Mouse (Mus musculus) limb, embryonic 14.5 days (tissue): ENCODE results near the gene Sim2. TPM values are rescaled to one million over a fixed set of nuclear protein-coding genes. Genes with fewer than 3 reads are reported as not detected.

ENCODE experiments used
- ATAC-seq: fragments of 200-750 bp; cut with Nextera tagmentation; 2 replicates; pipeline ENCODE4 v1.8.0; 2017; ENCODE audit warnings: low read depth, moderate number of reproducible peaks, moderate TSS enrichment; ENCODE audit not compliant: low FRiP score
- DNase-seq: peaks from one replicate; pipeline ENCODE4 v3.0.0-alpha.2; 2015; ENCODE audit warnings: low spot score
- H3K27ac ChIP-seq: fragments of 300-500 bp; sonication (generic); replicated peaks from 2 replicates; pipeline ENCODE4 v1.5.1; 2014; ENCODE audit warnings: low read depth, mild to moderate bottlenecking, low read length, moderate library complexity, mixed read lengths
- H3K27me3 ChIP-seq: fragments of 300-500 bp; sonication (generic); 2 replicates; pipeline ENCODE4 v1.6.1; 2014; ENCODE audit warnings: low read length, mixed read lengths; ENCODE audit not compliant: control insufficient read depth, insufficient read depth
- H3K36me3 ChIP-seq: fragments of 300-500 bp; sonication (generic); 2 replicates; pipeline ENCODE4 v1.6.1; 2014; ENCODE audit warnings: mild to moderate bottlenecking, low read length, moderate library complexity, mixed read lengths; ENCODE audit not compliant: control insufficient read depth, insufficient read depth
- H3K4me1 ChIP-seq: fragments of 300-500 bp; sonication (generic); 2 replicates; pipeline ENCODE4 v1.6.1; 2014; ENCODE audit warnings: antibody characterized with exemption, low read length, mixed read lengths; ENCODE audit not compliant: control insufficient read depth, insufficient read depth
- H3K4me2 ChIP-seq: fragments of 300-500 bp; sonication (generic); replicated peaks from 2 replicates; pipeline ENCODE4 v1.6.1; 2014; ENCODE audit warnings: low read depth, mild to moderate bottlenecking, low read length, moderate library complexity; ENCODE audit not compliant: severe bottlenecking
- H3K4me3 ChIP-seq: fragments of 300-500 bp; sonication (generic); replicated peaks from 2 replicates; pipeline ENCODE4 v1.5.1; 2014; ENCODE audit warnings: low read length
- H3K9ac ChIP-seq: fragments of 300-500 bp; sonication (generic); 2 replicates; pipeline ENCODE4 v1.6.1; 2014; ENCODE audit warnings: mild to moderate bottlenecking, low read depth, low read length, moderate library complexity; ENCODE audit not compliant: severe bottlenecking
- H3K9me3 ChIP-seq: fragments of 300-500 bp; sonication (generic); 2 replicates; pipeline ENCODE4 v1.6.1; 2016; ENCODE audit warnings: low read length; ENCODE audit not compliant: control insufficient read depth
- POLR2A ChIP-seq: fragments of 200-500 bp; IDR thresholded peaks from 2 replicates; pipeline ENCODE4 v1.8.0; 2012; ENCODE audit warnings: inconsistent platforms, mild to moderate bottlenecking, moderate library complexity, borderline replicate concordance; ENCODE audit not compliant: insufficient read depth, insufficient read length; ENCODE audit errors: extremely low read depth
- WGBS: fragments of 180-500 bp; shearing (Covaris S2); extraction: QIAGEN DNeasy Blood & Tissue Kit; methylation state at CpG from one replicate; pipeline ENCODE4 v1.1.7; 2014; 5-methylcytosine and 5-hydroxymethylcytosine counted together
- polyA plus RNA-seq, 2 experiments: library from polyadenylated mRNA; depleted of rRNA in 1 of 2; stranded (reverse) in 1 of 2; unstranded in 1 of 2; fragments of >200 nt; fragmentation: Nextera tagmentation in 1 of 2; extraction: Ambion mirVana in 1 of 2; gene quantifications; 2 replicates each; pipeline versions ENCODE4 v1.2.1 to v1.2.3; 2012 to 2014

Gene Sim2
- polyA plus RNA-seq, 2 experiments = 1.4 to 5.9 TPM

GRCm38 (mm10) chr16:94081996-94082708, 2.6 kb upstream of the Sim2 start:
- no peak overlapping the region for H3K4me3 ChIP-seq
- H3K27me3 ChIP-seq = peaks cover 95% of the 10 kb centered on the region
- H3K4me2 ChIP-seq = no peak overlapping the region
- no peak overlapping the region for H3K9ac ChIP-seq
- no peaks in the 10 kb centered on the region for H3K36me3 ChIP-seq
- 7% methylated on average over 8 of the region's 8 CpGs for WGBS
- DNase-seq (no peak), ATAC-seq (no peak)
- no peak overlapping the region for H3K27ac ChIP-seq
- H3K4me1 ChIP-seq = peaks cover 20% of the 10 kb centered on the region
- no peak for TF ChIP-seq POLR2A
- no peaks in the 10 kb centered on the region for H3K9me3 ChIP-seq

- Histone ChIP-seq H3K9me3 (no peaks in the 10 kb centered on the region), H3K9ac (no peak overlapping the region), H3K27me3 (peaks cover 93% of the 10 kb centered on the region), H3K27ac (no peak overlapping the region), H3K4me1 (peaks cover 20% of the 10 kb centered on the region), H3K4me2 (peak overlapping the region; percentile 71; the same call in 1 of the 2 replicates), H3K36me3 (no peaks in the 10 kb centered on the region), H3K4me3 (no peak overlapping the region; the same call in 1 of the 2 replicates)
- no peak for ATAC-seq
- WGBS = 3% methylated on average over 46 of the region's 46 CpGs
- no peak for DNase-seq
- TF ChIP-seq POLR2A = no peak
Measured at GRCm38 (mm10) chr16:94082960-94083847, 1.5 kb upstream of the Sim2 start.

- H3K9ac ChIP-seq = 0 out of 2 replicates have a peak overlapping the region, but pooled peaks have one; percentile 14
- peak overlapping the region; percentile 71 for H3K4me2 ChIP-seq
- H3K27me3 ChIP-seq = peaks cover 96% of the 10 kb centered on the region
- H3K4me1 ChIP-seq = peaks cover 18% of the 10 kb centered on the region
- 2% methylated on average over 41 of the region's 41 CpGs for WGBS
- ATAC-seq (no peak), DNase-seq (no peak)
- H3K27ac ChIP-seq = no peak overlapping the region
- no peaks in the 10 kb centered on the region for H3K36me3 ChIP-seq
- no peaks in the 10 kb centered on the region for H3K9me3 ChIP-seq
- H3K4me3 ChIP-seq = peak overlapping the region; percentile 36
- TF ChIP-seq POLR2A = no peak
Measured at GRCm38 (mm10) chr16:94083848-94084525, 744 bp upstream of the Sim2 start.

GRCm38 (mm10) chr16:94085603-94086285, 1.0 kb downstream of the Sim2 start:
- no peak overlapping the region for H3K27ac ChIP-seq
- DNase-seq (no peak), ATAC-seq (no peak)
- H3K9ac ChIP-seq = peak overlapping the region; percentile 43
- H3K4me2 ChIP-seq = peak overlapping the region; percentile 71
- H3K9me3 ChIP-seq = no peaks in the 10 kb centered on the region
- no peaks in the 10 kb centered on the region for H3K36me3 ChIP-seq
- H3K4me3 ChIP-seq = peak overlapping the region; percentile 36
- TF ChIP-seq POLR2A = no peak
- H3K27me3 ChIP-seq = peaks cover 96% of the 10 kb centered on the region
- H3K4me1 ChIP-seq = peaks cover 14% of the 10 kb centered on the region; the same call in 1 of the 2 replicates
- WGBS = under 1% methylated on average over 38 of the region's 57 CpGs
